Mouse (Mus musculus) liver, postnatal 0 days (tissue): ENCODE measurements around the gene Fads3.

Experiments
- CTCF ChIP-seq: sonication (generic); IDR thresholded peaks from 2 replicates; pipeline ENCODE4 v1.5.1; 2016; ENCODE audit warnings: antibody characterized with exemption, low read depth
- EP300 ChIP-seq: IDR thresholded peaks from 2 replicates; pipeline ENCODE4 v1.6.1; 2016; ENCODE audit warnings: antibody characterized with exemption, low read depth, mild to moderate bottlenecking

GRCm38 (mm10) chr19:10014824-10015223, 26.5 kb upstream of the Fads3 start:
- TF ChIP-seq CTCF, result peak; percentile 18; the same call in 1 of the 2 replicates
- TF ChIP-seq EP300, result peak; percentile 91
